Mouse (Mus musculus): ENCODE measurements around the gene Adgrg6. TPM values are rescaled to one million over a fixed set of nuclear protein-coding genes. Genes with fewer than 3 reads are reported as not detected.
A peak's percentile ranks its signal among the peaks of the same experiment; 100 is the strongest.

Adgrg6 gene
- total RNA-seq, 2 experiments from 2014 or later, result 2.4 to 3.5 TPM

DNA sequence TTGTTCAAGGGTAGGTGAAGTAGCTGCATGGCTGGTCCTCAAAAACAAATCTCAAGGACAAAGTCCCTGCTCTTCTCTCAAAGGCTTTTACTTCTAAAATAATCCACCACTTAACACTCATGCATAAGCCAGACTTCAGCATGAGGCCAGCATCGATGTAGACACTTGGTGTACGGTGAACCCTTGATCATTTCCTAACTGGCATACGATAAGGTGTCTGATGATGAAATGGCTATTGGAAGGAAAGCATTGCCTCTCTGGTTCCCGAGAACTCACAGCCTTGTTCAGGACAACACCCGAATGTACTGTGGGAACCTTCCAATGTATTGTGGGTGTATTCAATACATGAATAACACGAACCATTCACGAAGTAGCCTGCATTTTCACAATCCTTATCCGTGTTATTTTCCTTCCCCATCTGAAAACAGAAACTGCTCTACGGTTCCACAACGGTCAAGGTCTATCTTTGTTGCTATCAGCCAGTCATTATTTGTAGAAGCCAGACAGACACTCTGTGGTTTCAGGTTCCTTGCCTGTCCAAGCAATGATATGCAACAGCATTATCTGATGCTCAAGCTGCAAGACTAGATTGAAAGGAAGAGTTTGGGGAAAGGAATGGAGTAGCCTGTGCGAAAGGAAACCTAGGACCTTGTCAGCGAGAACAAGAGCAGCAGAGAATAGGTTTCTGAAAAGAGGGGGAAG, 99.7 kb downstream of the Adgrg6 start:
- DNase-seq (ENCODE audit: low spot score in 2 of 2), result no peak
- intact Hi-C loops (cut with DNase I), result no loop called here

DNA sequence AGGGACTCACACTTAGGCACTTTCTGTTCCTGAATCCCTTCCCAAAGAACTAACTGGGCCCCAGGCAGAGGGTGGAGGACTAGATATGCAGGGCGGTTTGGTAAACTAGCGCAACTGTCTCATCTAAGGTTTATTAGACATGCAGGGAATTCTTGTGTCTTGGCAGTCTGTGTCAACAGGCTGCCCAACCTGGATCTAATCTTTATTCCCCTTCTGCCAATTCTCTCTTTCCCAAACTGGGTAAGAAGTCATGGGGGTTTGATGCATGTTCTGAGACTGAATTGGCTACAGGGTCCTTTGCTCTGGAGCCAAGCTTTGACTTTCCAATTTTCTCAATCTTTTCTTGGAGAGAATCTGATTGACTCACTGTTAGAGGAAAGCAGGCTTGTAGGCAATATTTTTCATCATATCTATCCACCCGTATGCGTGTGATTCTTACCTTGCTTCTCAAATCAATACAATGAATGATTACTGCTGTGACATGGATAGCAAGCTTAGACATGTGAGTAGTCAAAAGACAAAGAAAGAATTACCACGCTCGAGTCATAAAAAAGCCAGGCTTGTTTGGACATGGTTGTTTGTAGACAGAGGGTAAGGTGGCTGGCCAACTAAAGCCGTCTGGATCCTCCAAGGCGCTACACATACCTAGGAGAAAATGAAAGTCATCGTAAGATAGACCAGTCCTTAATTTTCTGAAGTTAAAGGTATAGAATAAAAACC, 104.4 kb downstream of the Adgrg6 start:
- no peak for DNase-seq (ENCODE audit: low spot score in 2 of 2)
- intact Hi-C loops (cut with DNase I), result no loop called here

DNA sequence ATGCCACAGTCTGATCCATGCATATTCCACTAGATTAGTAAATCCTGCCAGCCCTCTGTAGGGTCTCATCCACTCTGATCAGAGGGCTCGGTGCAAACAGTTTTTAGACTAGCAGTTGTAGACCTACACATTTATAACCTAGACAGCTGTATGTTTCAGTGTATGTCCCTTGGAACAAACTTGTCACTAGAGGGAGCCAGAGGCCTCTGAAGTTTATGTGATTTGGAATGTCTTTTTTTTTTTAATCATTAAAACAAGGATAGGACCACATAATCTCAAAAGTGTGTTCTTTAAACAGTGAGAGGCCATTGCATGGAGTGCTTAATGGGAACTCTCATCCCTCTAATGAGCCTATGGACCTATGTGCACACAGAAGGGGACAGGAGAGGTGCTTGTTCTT, 141.4 kb downstream of the Adgrg6 start:
- intact Hi-C loops (cut with DNase I), result loop anchor here (2.0 kb wide), 1 partner anchor 301 kb away; the partner anchor contains the start of genes Nmbr and Vta1
- DNase-seq (ENCODE audit: low spot score in 2 of 2), result peak; percentile 24 to 31

DNA sequence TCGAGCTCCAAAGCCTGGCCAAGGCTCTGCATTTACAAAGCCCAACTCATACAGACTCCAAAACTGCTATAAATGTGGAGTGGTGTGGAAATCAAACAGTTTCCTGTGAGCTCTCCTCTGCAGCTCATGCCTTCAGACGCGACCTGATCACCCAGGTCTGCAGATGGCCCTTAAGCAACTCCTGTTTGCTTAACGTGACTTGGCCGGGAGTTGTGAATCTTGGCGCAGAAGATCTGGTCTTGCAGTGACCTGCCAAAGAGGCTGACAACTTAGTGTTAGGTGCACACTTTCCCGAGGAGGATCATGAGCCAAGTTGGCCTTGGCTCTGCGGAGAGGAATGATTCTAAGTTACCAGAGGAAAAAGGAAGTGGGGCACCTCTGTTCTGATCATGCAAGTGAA, 143.7 kb downstream of the Adgrg6 start:
- intact Hi-C loops (cut with DNase I), result no loop called here
- no peak for DNase-seq (ENCODE audit: low spot score in 2 of 2)

DNA sequence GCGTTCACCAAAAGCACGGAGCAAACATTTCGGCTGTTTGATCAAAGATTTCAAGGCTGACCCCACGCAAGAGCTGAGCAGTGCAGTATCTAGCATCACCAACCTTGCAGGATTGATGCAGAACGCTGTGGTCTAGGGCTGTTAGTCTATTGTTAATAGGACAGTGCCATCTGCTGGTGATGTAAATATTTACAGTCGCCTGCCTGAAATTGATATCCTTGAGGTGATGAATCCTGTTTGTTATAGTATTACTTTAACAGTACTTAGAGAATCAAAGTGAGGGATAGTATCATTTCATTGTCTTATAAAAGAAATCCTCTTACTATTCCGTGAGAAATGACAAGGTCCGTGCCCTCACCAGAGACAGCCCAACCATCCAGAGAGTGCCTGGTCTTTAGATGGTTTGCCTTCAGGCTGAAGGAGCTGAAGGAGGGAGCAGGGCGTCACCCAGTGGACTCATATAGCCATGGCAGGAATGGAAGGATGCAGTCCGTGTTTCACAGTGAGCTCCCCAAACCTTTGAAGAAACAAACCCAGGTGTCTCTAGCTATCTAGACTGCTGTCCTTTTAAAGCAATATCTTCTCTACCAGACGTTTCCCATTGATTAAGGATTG, 154.3 kb downstream of the Adgrg6 start:
- intact Hi-C loops (cut with DNase I), result loop anchor here (2.0 to 5.0 kb wide), 6 partner anchors 70 to 1374 kb away; partner anchors contain the start of genes Aig1 and Hivep2

DNA sequence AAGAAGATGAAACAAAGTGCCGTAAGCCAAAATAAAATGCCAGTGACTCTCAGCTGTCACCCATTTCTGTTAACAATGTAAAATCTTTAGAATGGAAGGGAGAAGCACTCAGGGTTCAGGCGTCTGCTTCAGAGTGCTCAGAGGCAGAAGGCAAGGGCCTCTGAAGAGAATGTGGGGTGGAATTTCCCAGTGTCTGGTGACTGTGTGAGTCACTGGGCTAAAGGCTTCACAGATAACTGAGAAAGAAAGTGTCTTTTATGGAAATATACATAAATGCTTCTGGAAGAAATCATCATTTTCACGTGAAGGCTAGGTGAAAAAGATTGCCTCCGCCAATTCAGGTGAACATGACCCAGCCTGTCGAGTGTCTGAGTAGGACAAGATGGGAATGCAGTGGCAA, 159.9 kb downstream of the Adgrg6 start:
- DNase-seq (ENCODE audit: low spot score in 2 of 2), result peak in 1 of 2 experiments; percentile 21

More for the DNA sequence above, 154.3 kb downstream of the Adgrg6 start:
- peak; percentile 87 to 94 for DNase-seq (ENCODE audit: low spot score in 2 of 2)

DNA sequence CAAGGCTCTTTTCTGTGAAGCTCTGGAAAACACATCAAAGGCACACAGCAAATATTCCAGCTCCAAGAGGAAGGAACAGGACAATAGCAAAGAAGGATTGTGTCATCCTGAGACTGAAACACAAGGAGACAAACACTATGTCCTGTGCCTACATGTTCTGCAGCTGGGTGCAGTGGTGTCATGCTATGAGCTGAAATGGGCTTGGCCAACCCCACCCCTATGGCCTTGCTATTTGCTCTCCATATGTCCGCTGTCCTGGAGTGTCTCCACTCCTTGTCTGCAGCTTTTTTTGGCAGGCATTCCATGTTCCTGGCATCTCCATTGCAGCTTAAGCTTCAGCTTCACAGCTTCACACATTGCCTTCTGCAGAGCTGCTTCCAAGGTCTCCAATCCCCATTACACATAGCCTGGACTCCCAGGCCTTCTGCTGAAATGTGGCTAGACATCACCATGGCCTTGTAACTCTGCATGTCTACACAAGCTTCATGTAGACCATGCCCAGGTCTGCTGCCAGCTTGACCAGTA, 180.3 kb downstream of the Adgrg6 start:
- DNase-seq (ENCODE audit: low spot score in 2 of 2), result peak in 1 of 2 experiments; percentile 30
- intact Hi-C loops (cut with DNase I), result no loop called here

More for the DNA sequence above, 159.9 kb downstream of the Adgrg6 start:
- intact Hi-C loops (cut with DNase I), result no loop called here

DNA sequence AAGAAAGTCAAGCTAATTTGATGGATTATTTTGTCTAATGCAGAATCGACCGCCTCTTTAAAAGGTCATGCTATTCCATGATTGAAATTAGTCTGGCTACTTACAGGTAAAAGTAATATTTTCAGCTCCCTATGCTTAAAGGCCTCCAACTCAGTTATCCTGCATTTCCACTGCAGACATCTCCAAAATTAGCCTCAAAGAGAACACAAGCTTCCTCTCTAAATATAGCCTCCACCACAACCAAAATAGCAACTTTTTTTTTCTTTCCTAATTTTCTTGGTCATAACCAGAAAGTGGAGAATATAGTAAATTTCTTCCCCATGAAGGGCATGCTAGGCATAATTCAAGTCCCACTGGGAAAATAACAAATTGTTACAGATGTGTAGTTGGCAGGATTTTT, 182.2 kb downstream of the Adgrg6 start:
- DNase-seq (ENCODE audit: low spot score in 2 of 2), result peak in 1 of 2 experiments; percentile 47
- intact Hi-C loops (cut with DNase I), result no loop called here

DNA sequence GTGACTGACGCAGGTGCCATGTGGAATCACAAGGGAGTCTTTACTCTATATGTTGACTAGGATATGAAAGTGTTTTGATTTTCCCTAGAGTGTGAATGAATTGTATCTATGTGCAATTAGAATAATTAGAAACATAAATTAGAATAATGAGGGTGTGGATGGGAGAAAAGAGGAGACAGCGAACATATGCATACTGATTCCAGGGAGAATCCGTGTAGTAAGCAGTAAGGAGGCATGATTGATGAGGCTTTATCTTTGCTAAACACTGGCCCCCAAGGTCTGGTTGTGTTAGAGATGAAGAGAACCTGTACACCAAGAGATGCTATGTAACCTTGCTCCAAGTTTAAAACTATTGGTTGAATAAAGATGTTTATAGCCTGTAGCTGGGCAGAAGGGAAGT, 187.2 kb downstream of the Adgrg6 start:
- no peak for DNase-seq (ENCODE audit: low spot score in 2 of 2)
- intact Hi-C loops (cut with DNase I), result no loop called here

Other genes with a start within 250 kb of the Adgrg6 start
- 10 to 100 TPM; 67.5 to 73.4 TPM for gene Vta1, start 159.9 kb upstream of the Adgrg6 start, total RNA-seq (2021)
- gene Nmbr, start 159.9 kb upstream of the Adgrg6 start, total RNA-seq (2021), result 1 to 10 TPM; 4.7 to 6.9 TPM
- gene Gje1, start 172.6 kb upstream of the Adgrg6 start, total RNA-seq (2021), result not detected

Measured in left cerebral cortex, postnatal 25 days (tissue).